Mouse (Mus musculus): ENCODE data around the gene Crip1. TPM values are rescaled to one million over a fixed set of nuclear protein-coding genes. Genes with fewer than 3 reads are reported as not detected.

Gene Crip1
- polyA plus RNA-seq, 1 experiment from 2014 or later, result 30.6 TPM

DNA sequence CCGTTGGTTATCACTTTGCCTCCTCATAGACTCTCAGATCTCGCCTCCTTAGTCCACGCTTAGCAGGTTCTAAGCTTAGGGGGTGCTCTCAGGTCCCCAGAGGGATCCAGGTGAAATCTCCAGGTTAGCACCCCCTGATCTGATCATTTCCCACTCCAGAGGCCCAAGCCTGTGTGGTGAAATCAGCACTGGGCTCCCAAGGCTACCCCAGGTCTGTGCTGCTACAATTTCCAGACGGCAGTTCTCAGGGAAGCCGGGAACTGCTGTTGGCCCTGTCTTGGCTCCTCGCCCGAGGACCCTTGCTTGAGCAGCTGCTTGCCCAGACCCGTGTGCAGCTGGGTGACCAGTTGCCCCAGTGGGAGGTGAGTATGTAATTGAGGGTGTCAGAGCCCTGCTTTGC is 10.9 kb downstream of the Crip1 start:
- Histone ChIP-seq H3K9me3 (ENCODE audit: control insufficient read depth, low read length) (no peaks in the 10 kb centered on the region), H3K4me3 (replicated peaks; ENCODE audit: low read length) (peak overlapping the region; percentile 73), H3K27ac (ENCODE audit: low read length) (no peak overlapping the region), H3K4me1 (replicated peaks; ENCODE audit: control insufficient read depth, insufficient read depth, low read length) (peaks cover 19% of the 10 kb centered on the region), H3K9ac (replicated peaks; ENCODE audit: low read depth, low read length) (peak overlapping the region; percentile 57), H3K36me3 (ENCODE audit: control insufficient read depth, insufficient read depth) (no peaks in the 10 kb centered on the region), H3K4me2 (ENCODE audit: low read length) (peak overlapping the region; percentile 89), H3K27me3 (replicated peaks; ENCODE audit: control insufficient read depth, insufficient read depth, low read length) (no peaks in the 10 kb centered on the region; the same call in 1 of the 2 replicates)
- no peak for ATAC-seq
- 15% methylated on average over 8 of the region's 8 CpGs for WGBS

DNA sequence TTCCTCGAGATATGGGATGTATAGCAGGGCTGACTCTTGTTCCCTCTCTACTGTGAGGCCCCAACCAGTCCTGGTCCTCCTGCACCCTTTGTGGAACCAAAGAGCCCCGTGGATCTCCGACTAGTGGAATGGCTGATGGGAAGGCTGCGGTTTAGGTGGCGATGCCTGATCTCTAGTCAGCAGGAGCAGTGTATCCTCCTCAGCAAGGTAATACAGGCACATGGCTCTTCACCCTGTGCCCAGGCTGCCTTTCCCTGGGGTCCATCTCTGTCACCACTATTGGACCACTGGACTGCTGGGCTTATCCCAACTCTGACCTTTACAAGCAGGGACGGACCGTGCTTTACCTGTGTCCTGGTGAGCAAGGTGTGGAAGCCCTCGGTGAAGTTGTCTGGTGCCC is 11.4 kb downstream of the Crip1 start:
- no peaks in the 10 kb centered on the region; the same call in 1 of the 2 replicates for H3K27me3 ChIP-seq (replicated peaks; ENCODE audit: control insufficient read depth, insufficient read depth, low read length)
- WGBS, result 91% methylated on average over 8 of the region's 8 CpGs
- no peak overlapping the region for H3K27ac ChIP-seq (ENCODE audit: low read length)
- H3K9ac ChIP-seq (replicated peaks; ENCODE audit: low read depth, low read length), result no peak overlapping the region
- no peak overlapping the region for H3K4me3 ChIP-seq (replicated peaks; ENCODE audit: low read length)
- H3K36me3 ChIP-seq (ENCODE audit: control insufficient read depth, insufficient read depth), result no peaks in the 10 kb centered on the region
- no peak for ATAC-seq
- H3K4me1 ChIP-seq (replicated peaks; ENCODE audit: control insufficient read depth, insufficient read depth, low read length), result peaks cover 19% of the 10 kb centered on the region
- no peak overlapping the region for H3K4me2 ChIP-seq (ENCODE audit: low read length)
- no peaks in the 10 kb centered on the region for H3K9me3 ChIP-seq (ENCODE audit: control insufficient read depth, low read length)

DNA sequence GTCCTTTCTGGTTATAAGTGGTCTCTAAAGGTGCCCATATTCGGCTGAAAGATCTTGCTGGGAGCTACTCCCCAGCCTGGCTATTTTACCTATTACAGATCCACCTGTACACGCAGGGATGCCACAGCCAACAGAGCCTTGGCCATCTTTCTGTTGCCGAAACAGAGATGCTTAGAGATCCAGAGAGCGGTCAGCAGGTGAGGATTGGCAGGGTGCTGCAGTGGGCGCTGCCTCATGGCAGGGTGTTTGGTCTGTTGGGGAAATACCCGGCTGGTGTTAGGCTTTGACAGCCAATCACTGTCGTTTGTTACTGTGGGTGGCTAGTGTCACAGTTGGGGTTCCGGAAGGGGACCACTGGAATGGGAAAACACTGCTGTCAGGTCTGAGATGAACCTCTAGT is 11.9 kb downstream of the Crip1 start:
- no peak overlapping the region for H3K4me3 ChIP-seq (replicated peaks; ENCODE audit: low read length)
- ATAC-seq, result no peak
- H3K27me3 ChIP-seq (replicated peaks; ENCODE audit: control insufficient read depth, insufficient read depth, low read length), result no peaks in the 10 kb centered on the region; the same call in 1 of the 2 replicates
- 94% methylated on average over 8 of the region's 8 CpGs for WGBS
- no peak overlapping the region for H3K4me2 ChIP-seq (ENCODE audit: low read length)
- H3K4me1 ChIP-seq (replicated peaks; ENCODE audit: control insufficient read depth, insufficient read depth, low read length), result peaks cover 19% of the 10 kb centered on the region
- no peak overlapping the region for H3K27ac ChIP-seq (ENCODE audit: low read length)
- H3K36me3 ChIP-seq (ENCODE audit: control insufficient read depth, insufficient read depth), result no peaks in the 10 kb centered on the region
- no peak overlapping the region for H3K9ac ChIP-seq (replicated peaks; ENCODE audit: low read depth, low read length)
- H3K9me3 ChIP-seq (ENCODE audit: control insufficient read depth, low read length), result no peaks in the 10 kb centered on the region

DNA sequence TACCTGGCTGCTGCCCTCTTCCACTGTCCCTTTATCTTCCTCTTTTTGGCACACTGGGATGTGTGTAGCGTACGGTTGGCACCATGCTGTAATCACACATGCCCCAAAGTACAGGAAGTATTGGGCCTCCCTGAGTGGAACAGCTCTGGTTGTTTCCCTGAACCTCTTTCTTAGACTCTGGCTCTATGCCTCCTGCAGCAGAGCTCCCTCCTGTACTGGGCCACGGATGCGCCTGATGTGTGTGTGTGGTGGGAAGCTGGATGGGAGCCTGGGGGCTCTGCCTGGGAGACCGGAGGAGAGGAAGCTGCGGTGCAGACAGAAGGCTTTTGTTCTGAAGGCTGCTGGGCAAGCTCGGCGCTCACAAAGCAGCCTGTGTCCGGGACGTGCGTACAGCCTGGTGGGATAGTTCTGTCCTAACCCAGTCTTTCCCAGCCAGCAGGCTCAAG is 17.5 kb downstream of the Crip1 start:
- ATAC-seq, result peak; percentile 60
- no peaks in the 10 kb centered on the region for H3K36me3 ChIP-seq (ENCODE audit: control insufficient read depth, insufficient read depth)
- H3K9me3 ChIP-seq (ENCODE audit: control insufficient read depth, low read length), result no peaks in the 10 kb centered on the region
- H3K4me1 ChIP-seq (replicated peaks; ENCODE audit: control insufficient read depth, insufficient read depth, low read length), result no peaks in the 10 kb centered on the region
- H3K27me3 ChIP-seq (replicated peaks; ENCODE audit: control insufficient read depth, insufficient read depth, low read length), result no peaks in the 10 kb centered on the region
- 58% methylated on average over 11 of the region's 11 CpGs for WGBS
- H3K4me3 ChIP-seq (replicated peaks; ENCODE audit: low read length), result no peak overlapping the region
- no peak overlapping the region for H3K4me2 ChIP-seq (ENCODE audit: low read length)
- H3K27ac ChIP-seq (ENCODE audit: low read length), result 0 out of 2 replicates have a peak overlapping the region, but pooled peaks have one; percentile 13
- H3K9ac ChIP-seq (replicated peaks; ENCODE audit: low read depth, low read length), result no peak overlapping the region

DNA sequence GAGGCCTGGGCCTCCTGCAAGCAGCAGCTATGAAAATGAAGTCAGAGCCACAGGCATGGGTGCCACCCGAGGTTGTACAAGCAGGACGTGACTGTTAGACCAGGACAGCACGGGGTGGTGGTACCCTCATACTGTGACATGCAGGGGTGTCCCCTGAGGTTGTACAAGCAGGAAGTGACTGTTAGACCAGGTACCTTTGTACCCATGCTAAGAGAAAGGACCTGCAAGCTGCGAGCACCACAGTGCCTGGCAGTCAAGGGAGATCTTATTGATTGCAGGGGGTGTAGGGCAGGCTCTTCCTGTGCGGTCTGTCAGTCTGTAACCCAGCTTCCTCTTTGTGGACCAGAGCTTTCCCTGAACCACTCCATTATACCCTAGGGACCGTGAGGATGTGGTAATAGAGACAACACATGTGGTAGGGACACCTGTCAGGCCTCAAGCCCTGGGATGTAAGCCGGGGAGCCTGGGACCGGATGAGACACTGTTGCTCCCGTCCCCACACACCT is 22.0 kb downstream of the Crip1 start:
- Histone ChIP-seq H3K4me2 (ENCODE audit: low read length) (no peak overlapping the region), H3K9ac (replicated peaks; ENCODE audit: low read depth, low read length) (no peak overlapping the region), H3K4me1 (replicated peaks; ENCODE audit: control insufficient read depth, insufficient read depth, low read length) (no peaks in the 10 kb centered on the region), H3K27me3 (replicated peaks; ENCODE audit: control insufficient read depth, insufficient read depth, low read length) (no peaks in the 10 kb centered on the region), H3K9me3 (ENCODE audit: control insufficient read depth, low read length) (no peaks in the 10 kb centered on the region), H3K36me3 (ENCODE audit: control insufficient read depth, insufficient read depth) (no peaks in the 10 kb centered on the region), H3K4me3 (replicated peaks; ENCODE audit: low read length) (no peak overlapping the region), H3K27ac (ENCODE audit: low read length) (no peak overlapping the region)
- ATAC-seq, result no peak
- 92% methylated on average over 9 of the region's 9 CpGs for WGBS

DNA sequence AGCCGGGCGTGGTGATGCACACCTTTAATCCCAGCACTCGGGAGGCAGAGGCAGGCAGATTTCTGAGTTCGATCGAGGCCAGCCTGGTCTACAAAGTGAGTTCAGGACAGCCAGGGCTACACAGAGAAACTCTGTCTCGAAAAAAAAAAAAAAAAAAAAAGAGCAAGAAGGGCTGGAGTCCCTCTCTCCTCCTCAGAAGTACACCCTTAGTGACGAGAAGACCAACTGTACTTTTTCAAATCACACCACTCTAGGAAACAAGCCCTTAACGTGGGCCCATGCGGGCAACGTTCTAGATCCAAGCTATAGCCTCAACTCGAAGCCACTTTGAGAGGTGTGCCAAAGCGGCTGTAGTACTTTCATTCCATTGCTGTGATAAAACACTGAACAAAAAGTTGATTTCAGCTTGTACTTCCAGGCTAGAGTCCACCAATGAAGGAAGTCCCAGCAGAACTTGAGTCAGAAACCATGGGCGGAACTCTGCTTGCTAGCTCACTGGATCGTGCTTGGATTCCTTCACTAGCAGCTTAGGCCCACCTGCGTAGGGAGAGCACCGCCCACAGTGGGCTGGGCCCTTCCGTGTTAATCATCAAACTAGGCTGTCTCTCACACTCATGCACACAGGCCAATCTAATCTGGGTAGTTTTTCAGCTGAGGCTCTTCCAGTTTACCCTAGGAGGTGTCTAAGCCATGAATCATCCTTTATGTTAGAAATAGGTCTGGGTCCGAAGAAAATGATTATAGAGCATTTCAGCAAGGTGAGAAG is 31.0 kb downstream of the Crip1 start:
- no peak overlapping the region for H3K4me2 ChIP-seq (ENCODE audit: low read length)
- no peaks in the 10 kb centered on the region for H3K4me1 ChIP-seq (replicated peaks; ENCODE audit: control insufficient read depth, insufficient read depth, low read length)
- H3K9me3 ChIP-seq (ENCODE audit: control insufficient read depth, low read length), result no peaks in the 10 kb centered on the region
- ATAC-seq, result no peak
- H3K4me3 ChIP-seq (replicated peaks; ENCODE audit: low read length), result no peak overlapping the region
- H3K27me3 ChIP-seq (replicated peaks; ENCODE audit: control insufficient read depth, insufficient read depth, low read length), result no peaks in the 10 kb centered on the region
- H3K36me3 ChIP-seq (ENCODE audit: control insufficient read depth, insufficient read depth), result no peaks in the 10 kb centered on the region
- H3K27ac ChIP-seq (ENCODE audit: low read length), result no peak overlapping the region
- 89% methylated on average over 18 of the region's 18 CpGs for WGBS
- no peak overlapping the region for H3K9ac ChIP-seq (replicated peaks; ENCODE audit: low read depth, low read length)

DNA sequence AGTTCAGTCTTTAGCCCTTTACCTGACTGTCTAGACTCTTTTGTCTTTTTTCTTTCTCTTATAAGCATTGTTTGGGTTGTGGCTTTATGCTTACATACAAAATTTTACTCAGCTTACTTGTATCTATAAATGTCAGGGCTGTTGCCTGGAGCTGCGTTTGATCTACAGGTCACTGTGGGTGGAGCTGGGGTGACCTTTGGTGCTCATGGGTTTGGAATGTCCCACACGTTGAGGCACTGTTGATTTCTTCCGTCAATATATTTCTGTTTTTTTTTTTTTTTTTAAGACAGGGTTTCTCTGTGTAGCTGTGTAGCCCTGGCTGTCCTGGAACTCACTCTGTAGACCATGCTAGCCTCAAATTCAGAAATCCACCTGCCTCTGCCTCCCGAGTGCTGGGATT is 34.9 kb downstream of the Crip1 start:
- H3K4me1 ChIP-seq (replicated peaks; ENCODE audit: control insufficient read depth, insufficient read depth, low read length), result peaks cover 6% of the 10 kb centered on the region
- 85% methylated on average over 4 of the region's 4 CpGs for WGBS

DNA sequence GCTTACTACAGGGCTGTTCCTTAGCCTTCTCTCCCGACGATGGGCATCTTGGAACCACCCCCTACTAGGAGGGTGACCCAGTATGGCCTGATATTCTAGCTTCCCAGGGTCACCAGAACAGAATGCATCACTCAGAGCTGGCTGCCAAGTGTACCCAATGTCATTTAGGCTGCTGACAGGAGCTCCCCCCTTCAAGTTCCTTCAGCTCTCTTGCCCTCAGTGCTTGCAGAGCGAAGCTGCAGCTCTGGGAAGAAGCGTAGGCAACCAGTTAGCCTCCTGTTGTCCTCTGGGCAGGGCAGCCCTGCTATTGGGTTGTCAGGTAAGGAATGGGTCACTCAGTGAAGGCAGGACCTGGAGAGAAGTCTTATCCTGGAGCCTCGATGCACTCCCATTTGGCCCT is 38.8 kb downstream of the Crip1 start:
- Histone ChIP-seq H3K4me1 (replicated peaks; ENCODE audit: control insufficient read depth, insufficient read depth, low read length) (peaks cover 28% of the 10 kb centered on the region), H3K9ac (replicated peaks; ENCODE audit: low read depth, low read length) (no peak overlapping the region), H3K27me3 (replicated peaks; ENCODE audit: control insufficient read depth, insufficient read depth, low read length) (no peaks in the 10 kb centered on the region), H3K4me2 (ENCODE audit: low read length) (no peak overlapping the region), H3K27ac (ENCODE audit: low read length) (no peak overlapping the region), H3K4me3 (replicated peaks; ENCODE audit: low read length) (no peak overlapping the region), H3K9me3 (ENCODE audit: control insufficient read depth, low read length) (no peaks in the 10 kb centered on the region), H3K36me3 (ENCODE audit: control insufficient read depth, insufficient read depth) (peaks cover 16% of the 10 kb centered on the region)
- WGBS, result 62% methylated on average over 5 of the region's 5 CpGs
- no peak for ATAC-seq

More for the DNA sequence above, 34.9 kb downstream of the Crip1 start:
- H3K4me2 ChIP-seq (ENCODE audit: low read length), result no peak overlapping the region
- no peak overlapping the region for H3K27ac ChIP-seq (ENCODE audit: low read length)
- H3K4me3 ChIP-seq (replicated peaks; ENCODE audit: low read length), result no peak overlapping the region
- ATAC-seq, result no peak
- no peaks in the 10 kb centered on the region for H3K9me3 ChIP-seq (ENCODE audit: control insufficient read depth, low read length)
- no peaks in the 10 kb centered on the region for H3K36me3 ChIP-seq (ENCODE audit: control insufficient read depth, insufficient read depth)
- no peaks in the 10 kb centered on the region for H3K27me3 ChIP-seq (replicated peaks; ENCODE audit: control insufficient read depth, insufficient read depth, low read length)
- H3K9ac ChIP-seq (replicated peaks; ENCODE audit: low read depth, low read length), result no peak overlapping the region

DNA sequence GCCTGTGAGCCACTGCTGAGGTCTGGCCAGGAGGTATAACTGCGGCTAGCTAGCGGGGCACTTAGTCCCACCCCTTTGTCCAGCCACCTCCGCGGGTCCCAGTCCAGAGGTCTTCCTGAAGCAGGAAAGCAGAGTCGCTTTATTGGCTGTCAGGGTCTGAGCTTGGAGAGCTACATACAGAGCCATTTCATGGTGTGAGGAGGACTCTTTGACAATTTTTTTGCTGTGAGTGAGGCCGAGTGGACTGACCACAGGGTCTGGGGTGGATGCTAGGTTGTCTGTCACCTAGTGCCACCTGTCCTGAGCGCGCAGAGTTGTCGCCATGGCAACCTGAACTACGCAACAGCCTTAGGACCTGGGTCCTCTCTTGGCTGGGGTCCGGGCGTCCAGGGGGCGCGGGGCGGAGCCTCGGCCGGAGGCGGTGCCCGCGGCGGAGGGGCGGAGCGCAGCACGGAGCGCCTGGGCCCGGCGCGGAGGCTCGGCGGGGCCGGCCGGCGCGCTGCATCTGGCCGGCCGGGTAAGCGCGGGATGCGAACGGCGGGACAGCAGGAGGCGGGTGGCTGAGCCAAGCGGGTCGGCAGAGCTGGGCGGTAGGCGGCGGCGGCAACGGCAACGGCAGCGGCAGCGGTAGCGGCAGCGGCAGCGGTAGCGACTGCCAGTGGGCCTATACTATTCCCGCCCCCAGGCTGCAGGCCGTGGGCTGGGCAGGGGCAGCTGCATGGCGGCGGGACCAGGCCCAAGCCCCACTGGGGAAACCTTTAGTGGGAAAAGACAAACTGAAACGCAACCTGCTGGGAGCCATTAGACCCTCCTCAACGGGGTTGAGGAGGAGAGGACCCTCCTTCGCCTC is 39.6 kb downstream of the Crip1 start, which contains the start of gene Tmem121:
Tmem121 (plus strand) TSS at position 489 of the 850 bp plus-strand sequence.
- 1% methylated on average over 63 of the region's 63 CpGs for WGBS
- ATAC-seq, result peak; percentile 61

More for the DNA sequence above, 39.6 kb downstream of the Crip1 start, which contains the start of gene Tmem121:
- peak within 1 kb of the TSS; percentile 87 for H3K9ac ChIP-seq (replicated peaks; ENCODE audit: low read depth, low read length)
- H3K9me3 ChIP-seq (ENCODE audit: control insufficient read depth, low read length), result no peaks in the 10 kb centered on the region
- H3K4me3 ChIP-seq (replicated peaks; ENCODE audit: low read length), result peak within 1 kb of the TSS; percentile 84
- H3K4me2 ChIP-seq (ENCODE audit: low read length), result peak within 1 kb of the TSS; percentile 93
- H3K27ac ChIP-seq (ENCODE audit: low read length), result peak within 1 kb of the TSS; percentile 37; the same call in 1 of the 2 replicates
- H3K27me3 ChIP-seq (replicated peaks; ENCODE audit: control insufficient read depth, insufficient read depth, low read length), result no peaks in the 10 kb centered on the region
- H3K4me1 ChIP-seq (replicated peaks; ENCODE audit: control insufficient read depth, insufficient read depth, low read length), result peaks cover 28% of the 10 kb centered on the region
- H3K36me3 ChIP-seq (ENCODE audit: control insufficient read depth, insufficient read depth), result peaks cover 19% of the 10 kb centered on the region

Data from forebrain, embryonic 16.5 days (tissue).